Mouse (Mus musculus): ENCODE results near the gene Hoxb4.

Gene Hoxb4

GRCm38 (mm10) chr11:96313806-96314428 lies 4.2 kb upstream of the Hoxb4 start:
- no peak for DNase-seq

DNA sequence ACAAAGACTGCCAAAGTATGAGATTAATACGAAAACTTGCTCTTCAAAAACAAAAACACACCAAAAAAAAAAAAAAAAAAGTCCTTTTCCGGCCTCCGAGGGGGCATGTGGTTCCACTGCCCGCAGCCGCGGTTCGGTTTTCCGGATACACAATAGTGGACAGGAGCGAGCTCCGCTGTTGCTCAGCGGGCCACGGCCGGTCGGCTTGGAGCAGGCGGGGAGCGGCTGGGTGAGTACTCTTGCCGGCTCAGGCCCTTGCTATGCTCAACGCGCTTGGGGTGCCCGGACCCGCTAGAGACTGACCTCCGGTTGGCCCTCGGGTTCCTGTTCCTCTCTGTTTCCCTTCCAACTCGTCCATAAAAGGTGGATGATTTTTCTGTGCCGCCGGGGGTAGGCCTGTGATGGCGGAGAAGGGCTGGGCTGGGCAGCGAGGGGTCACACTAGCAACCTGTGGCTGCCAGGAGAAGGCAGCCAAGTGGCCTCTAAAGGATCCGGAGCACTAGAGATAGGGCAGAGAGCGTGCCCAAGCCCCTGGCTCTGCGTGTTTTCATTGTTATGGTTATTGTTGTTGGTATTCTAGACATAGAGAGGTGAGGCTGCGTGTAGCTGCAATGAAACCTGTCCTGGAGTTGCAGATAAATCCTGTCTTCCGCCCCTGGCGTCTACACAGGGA lies 3.3 kb upstream of the Hoxb4 start:
- DNase-seq: peak in 1 of 2 experiments; percentile 71

DNA sequence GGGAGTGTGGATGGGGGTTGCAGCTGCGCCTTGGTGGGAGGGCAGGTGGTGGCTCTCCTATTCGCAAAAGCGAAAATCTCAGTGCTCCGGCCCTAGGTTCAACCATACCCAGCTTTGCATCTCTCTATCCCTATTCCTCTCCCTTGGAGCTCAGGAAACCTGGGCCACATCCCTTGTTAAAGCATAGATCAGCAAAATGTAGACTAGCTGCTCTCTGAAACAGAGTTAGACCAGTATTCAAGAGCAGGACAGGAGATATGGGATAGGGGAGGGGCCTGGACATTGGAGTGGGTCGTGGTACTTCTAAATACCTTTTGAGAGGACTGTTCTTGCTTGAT lies 2.8 kb upstream of the Hoxb4 start:
- DNase-seq: no peak

DNA sequence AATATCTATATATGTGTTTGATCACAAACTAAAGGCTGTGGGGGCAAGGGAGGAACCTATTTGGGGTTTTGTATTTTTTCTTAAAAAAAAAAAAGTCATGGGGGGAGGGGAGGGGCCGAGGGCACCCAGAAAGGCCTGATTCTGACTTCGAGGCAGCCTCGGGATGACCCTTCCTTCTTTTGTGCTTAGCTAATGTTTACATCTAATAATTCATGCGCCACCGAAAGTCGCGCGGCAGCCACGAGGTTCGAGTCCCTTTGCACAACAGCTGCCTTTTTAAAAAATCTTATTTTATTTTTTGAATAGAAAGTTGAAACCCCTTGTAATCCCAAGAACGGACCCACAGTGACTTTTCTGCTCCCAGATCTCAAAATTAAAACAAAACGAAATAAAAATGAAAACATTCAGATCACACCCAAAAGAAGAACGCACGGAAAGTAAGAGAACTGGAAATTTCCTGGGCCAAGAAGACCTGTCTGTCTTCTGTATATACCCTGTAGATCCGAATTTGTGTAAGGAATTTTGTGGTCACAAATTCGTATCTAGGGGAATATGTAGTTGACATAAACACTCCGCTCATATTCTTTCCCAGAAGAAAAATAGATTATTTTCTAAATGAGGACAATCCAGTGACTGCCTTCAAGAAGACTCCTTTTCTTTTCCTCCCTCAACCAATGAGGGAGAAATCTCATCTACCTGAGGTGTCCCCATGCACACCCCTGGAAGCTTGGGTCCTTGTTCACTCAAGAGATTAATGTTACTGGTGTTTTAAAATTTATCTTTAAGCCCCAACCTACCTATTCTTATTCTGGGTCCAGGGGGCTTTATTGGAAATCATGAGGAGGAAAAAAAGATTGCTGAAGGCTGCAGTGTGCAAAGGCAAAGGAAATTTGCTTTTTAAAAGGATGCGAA lies 1.1 kb upstream of the Hoxb4 start:
- DNase-seq: no peak

- DNase-seq: peak; percentile 91
Observed at GRCm38 (mm10) chr11:96318368-96319070, 452 bp downstream of the Hoxb4 start.

- DNase-seq: peak; percentile 58 to 73
Observed at GRCm38 (mm10) chr11:96319071-96319902, 1.2 kb downstream of the Hoxb4 start.

- peak in 1 of 2 experiments; percentile 66 for DNase-seq
Observed at GRCm38 (mm10) chr11:96319910-96320309, 1.8 kb downstream of the Hoxb4 start.

- peak in 1 of 2 experiments; percentile 32 for DNase-seq
Observed at GRCm38 (mm10) chr11:96320688-96321087, 2.6 kb downstream of the Hoxb4 start.

- DNase-seq: no peak
Observed at GRCm38 (mm10) chr11:96321846-96322245, 3.8 kb downstream of the Hoxb4 start.

- no peak for DNase-seq
Observed at GRCm38 (mm10) chr11:96322738-96323137, 4.7 kb downstream of the Hoxb4 start.

DNA sequence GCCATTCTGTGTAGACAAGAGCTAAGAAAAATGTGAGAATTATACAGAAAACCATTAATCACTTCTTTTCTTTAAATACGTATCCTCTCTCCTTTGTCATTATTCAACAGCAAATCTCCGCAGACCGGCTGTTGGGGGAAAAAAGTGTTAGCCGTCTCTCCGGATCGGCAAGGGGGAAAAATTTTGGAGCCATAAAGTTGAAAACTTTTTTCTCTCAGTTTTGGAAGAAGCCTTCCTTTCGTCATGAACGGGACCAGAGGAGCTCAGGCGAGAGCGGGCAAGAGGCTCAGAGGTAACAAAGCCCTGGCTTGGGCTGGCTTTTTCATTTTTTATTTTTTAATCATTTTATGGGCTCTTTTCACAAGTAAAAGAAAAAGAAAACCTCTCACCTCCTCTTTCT lies 5.1 kb downstream of the Hoxb4 start, which contains the start of gene Hoxb3:
Hoxb3 (plus strand) TSS at position 173 of the 400 bp plus-strand sequence.
- DNase-seq: no peak

DNA sequence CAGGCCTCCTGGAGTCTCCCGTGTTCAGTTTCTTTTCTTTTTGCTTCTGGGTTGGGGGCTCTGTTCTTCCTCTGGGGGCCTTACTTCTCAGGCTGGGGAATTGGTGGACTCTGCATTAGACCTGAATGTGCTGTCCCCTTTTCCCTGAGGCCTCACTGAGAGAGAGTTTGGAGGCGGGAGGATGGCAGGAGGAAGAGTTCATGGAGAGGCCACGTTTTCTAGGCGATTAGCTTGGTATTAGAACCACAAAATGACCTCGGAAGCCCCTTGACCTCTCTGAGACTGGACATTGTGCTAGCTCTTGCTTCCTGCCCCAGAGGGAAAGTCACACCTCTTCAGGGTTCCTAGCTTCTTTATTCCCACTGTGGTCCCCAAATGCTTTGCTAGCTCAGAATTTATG lies 6.1 kb downstream of the Hoxb4 start:
- no peak for DNase-seq

GRCm38 (mm10) chr11:96324965-96325364 lies 6.9 kb downstream of the Hoxb4 start:
- DNase-seq: no peak

DNA sequence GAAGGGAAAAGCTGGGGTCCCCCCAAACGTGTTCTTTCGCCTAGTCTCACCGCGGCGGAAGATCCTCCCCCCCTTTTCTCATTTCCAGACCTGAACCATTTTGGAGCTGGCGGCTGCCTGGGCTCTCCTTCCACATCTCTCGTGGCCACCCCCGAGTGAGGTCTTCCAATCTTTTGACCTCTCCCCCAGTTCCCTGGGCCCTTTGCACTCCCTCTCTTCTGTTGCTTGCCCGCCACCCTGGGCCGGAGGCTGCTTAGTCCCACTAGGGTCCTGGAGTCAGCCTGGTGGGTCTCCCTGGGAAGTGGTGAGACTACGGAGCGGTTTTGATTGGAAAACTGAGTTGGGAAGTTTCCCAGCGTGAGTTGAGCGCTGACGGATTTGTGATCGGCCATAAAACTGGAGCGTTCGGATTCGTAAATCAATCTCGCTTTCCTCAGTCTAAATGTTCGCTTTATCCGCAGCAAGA lies 7.7 kb downstream of the Hoxb4 start:
- DNase-seq: no peak

DNA sequence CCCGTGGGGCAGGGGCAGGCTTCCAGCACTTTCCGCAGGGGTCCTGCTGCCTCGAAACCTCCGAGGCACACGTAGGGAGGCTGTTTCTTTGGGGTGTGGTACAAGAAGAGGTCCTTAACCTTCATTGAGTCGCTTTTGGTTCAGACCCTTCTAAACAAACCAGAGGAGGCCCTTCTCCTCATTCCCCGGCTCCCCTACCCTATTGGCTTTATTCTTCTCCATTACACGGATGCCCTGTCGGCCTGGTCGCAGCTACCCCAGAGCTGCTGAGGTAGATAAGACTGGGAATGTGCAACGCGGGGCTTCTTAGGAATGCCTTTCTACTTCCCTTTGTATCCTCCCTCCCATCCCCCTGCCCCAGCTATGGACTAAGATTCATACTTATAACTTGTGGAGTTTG lies 8.6 kb downstream of the Hoxb4 start:
- no peak for DNase-seq

GRCm38 (mm10) chr11:96327122-96327521 lies 9.1 kb downstream of the Hoxb4 start:
- DNase-seq: no peak

DNA sequence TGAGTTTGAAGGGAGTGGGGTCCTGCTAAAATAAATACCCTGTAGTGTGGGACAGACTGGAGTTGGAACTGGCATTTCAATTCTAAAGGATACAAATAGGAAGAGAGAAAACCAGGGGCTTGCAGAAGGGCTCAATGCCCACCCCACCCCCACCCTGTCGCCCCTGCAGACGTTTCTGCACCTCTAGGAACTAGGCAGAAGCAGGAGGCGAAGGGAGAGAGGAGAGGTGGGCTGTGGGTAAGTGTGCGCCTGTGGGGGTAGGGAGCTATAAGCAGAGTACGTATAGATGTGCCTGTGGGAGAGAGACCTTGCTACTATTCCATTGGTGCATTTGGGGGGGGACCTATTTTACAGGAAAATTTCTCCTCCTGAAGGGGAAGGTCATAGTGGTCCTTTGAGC lies 9.7 kb downstream of the Hoxb4 start:
- no peak for DNase-seq

DNA sequence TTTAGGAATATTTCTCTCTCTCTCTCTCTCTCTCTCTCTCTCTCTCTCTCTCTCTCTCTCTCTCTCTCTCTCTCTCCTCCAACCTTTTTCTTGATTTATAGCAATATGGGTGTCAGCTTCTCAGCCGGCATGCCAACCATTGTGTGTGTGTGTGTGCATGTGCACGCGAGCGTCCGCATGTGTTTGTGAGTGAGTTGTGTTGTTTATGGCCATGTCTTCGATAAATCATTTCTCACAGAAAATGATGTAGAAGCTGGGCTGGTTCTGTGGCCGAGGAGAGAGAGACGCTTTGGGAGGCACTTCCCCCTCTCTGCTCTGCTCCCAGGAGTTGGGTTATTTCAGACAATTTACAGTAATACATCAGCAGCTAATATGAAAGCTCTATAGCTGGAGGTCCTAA lies 10.5 kb downstream of the Hoxb4 start:
- no peak for DNase-seq

DNA sequence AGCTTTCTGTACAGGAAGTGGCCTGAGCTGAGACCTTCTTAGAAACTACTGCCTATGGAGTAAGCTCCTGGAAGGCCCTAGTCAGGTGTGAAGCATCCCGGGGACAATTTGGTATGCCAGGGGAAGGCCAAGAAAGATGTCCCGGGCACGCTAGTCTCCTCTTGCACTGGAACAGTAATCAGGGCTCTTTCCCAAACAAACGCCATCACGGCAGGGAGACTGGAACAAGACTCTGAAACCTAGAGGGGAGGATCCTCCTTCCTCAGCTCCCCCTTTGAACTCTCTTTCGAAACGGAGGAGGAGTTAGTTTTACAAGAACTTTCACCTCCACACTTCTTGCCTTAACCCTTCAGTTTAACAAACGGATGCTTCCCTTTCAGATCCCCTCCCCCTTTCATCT lies 14.0 kb downstream of the Hoxb4 start:
- DNase-seq: no peak

DNA sequence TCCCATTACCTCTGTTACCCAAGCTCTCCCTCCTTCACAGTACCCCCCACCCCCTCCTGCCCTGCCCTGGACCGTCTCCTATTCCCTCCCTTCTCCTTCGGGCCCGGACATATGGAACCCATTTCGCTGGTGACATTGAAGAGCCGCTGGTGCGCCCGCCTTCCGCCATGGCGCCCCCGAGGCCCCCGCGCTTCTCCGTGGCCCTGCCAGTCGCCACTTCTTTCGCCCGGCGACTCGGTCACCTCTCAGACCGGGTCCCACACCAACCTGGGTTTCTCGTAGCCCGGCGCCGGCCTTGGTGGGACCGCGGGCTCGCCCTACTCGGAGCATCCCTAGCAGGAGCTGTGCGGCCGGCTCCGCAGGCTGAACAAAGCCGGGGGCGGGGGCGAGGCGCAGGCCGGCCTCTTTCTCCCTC lies 14.6 kb downstream of the Hoxb4 start:
- no peak for DNase-seq

- no peak for DNase-seq
Observed at GRCm38 (mm10) chr11:96333241-96334001, 15.4 kb downstream of the Hoxb4 start.

Data from kidney, adult 8-10 months (tissue).